Mouse (Mus musculus): ENCODE data around the gene Avpr1b. TPM values are rescaled to one million over a fixed set of nuclear protein-coding genes. Genes with fewer than 3 reads are reported as not detected.

Gene Avpr1b
- polyA plus RNA-seq, 1 experiment from 2014 or later, result not detected

GRCm38 (mm10) chr1:131660266-131660665 lies 61.2 kb downstream of the Avpr1b start:
- no peak overlapping the region for H3K27ac ChIP-seq (replicated peaks in 1 of 2; ENCODE audit: control insufficient read depth in 1 of 2, insufficient read depth in 1 of 2, low read depth in 2 of 2, low read length in 2 of 2)
- 79% methylated on average over 2 of the region's 2 CpGs for WGBS

GRCm38 (mm10) chr1:131660716-131661472 lies 61.9 kb downstream of the Avpr1b start:
- no peaks in the 10 kb centered on the region for H3K36me3 ChIP-seq (ENCODE audit: control insufficient read depth, insufficient read depth, low read length)
- no peak overlapping the region for H3K4me3 ChIP-seq (ENCODE audit: control insufficient read depth in 1 of 2, insufficient read depth in 1 of 2, low read depth in 1 of 2, low read length in 2 of 2)
- H3K27ac ChIP-seq (replicated peaks in 1 of 2; ENCODE audit: control insufficient read depth in 1 of 2, insufficient read depth in 1 of 2, low read depth in 2 of 2, low read length in 2 of 2), result no peak overlapping the region
- 68% methylated on average over 7 of the region's 7 CpGs for WGBS
- no peak overlapping the region for H3K9ac ChIP-seq (ENCODE audit: low read length)
- H3K27me3 ChIP-seq (ENCODE audit: control insufficient read depth, insufficient read depth, low read length), result no peaks in the 10 kb centered on the region
- H3K4me1 ChIP-seq (ENCODE audit: control insufficient read depth in 2 of 2, insufficient read depth in 2 of 2, low read length in 2 of 2), result 0 out of 4 replicates have a peak, but pooled peaks cover 0 to 3% of the 10 kb centered on the region in 2 experiments
- ATAC-seq (ENCODE audit: insufficient number of reproducible peaks, insufficient read depth, low FRiP score, low read depth), result no peak
- no peaks in the 10 kb centered on the region for H3K9me3 ChIP-seq (ENCODE audit: control insufficient read depth, low read length)
- no peak overlapping the region for H3K4me2 ChIP-seq (ENCODE audit: low read length)

More at GRCm38 (mm10) chr1:131660266-131660665, 61.2 kb downstream of the Avpr1b start:
- Histone ChIP-seq H3K9me3 (ENCODE audit: control insufficient read depth, low read length) (no peaks in the 10 kb centered on the region), H3K4me1 (ENCODE audit: control insufficient read depth in 2 of 2, insufficient read depth in 2 of 2, low read length in 2 of 2) (0 out of 4 replicates have a peak, but pooled peaks cover 0 to 3% of the 10 kb centered on the region in 2 experiments), H3K4me3 (ENCODE audit: control insufficient read depth in 1 of 2, insufficient read depth in 1 of 2, low read depth in 1 of 2, low read length in 2 of 2) (no peak overlapping the region), H3K36me3 (ENCODE audit: control insufficient read depth, insufficient read depth, low read length) (no peaks in the 10 kb centered on the region), H3K4me2 (ENCODE audit: low read length) (no peak overlapping the region), H3K27me3 (ENCODE audit: control insufficient read depth, insufficient read depth, low read length) (no peaks in the 10 kb centered on the region), H3K9ac (ENCODE audit: low read length) (no peak overlapping the region)
- no peak for ATAC-seq (ENCODE audit: insufficient number of reproducible peaks, insufficient read depth, low FRiP score, low read depth)

Other genes starting within 250 kb of the Avpr1b start
- 14.9 and 15.7 TPM in 2 replicates for gene Srgap2, start 71.9 kb upstream of the Avpr1b start, polyA plus RNA-seq (2014; fragmentation: Nextera tagmentation; extraction: Ambion mirVana)
- 2.0 and 2.2 TPM in 2 replicates for gene Fam72a, start 71.3 kb upstream of the Avpr1b start, polyA plus RNA-seq (2014; fragmentation: Nextera tagmentation; extraction: Ambion mirVana)
- 0.15 TPM in 1 of 2 replicates, not detected in the other for gene Ctse, start 39.1 kb downstream of the Avpr1b start, polyA plus RNA-seq (2014; fragmentation: Nextera tagmentation; extraction: Ambion mirVana)
- gene Rab7b, start 89.5 kb downstream of the Avpr1b start, polyA plus RNA-seq (2014; fragmentation: Nextera tagmentation; extraction: Ambion mirVana), result 2.0 and 2.3 TPM in 2 replicates
- gene Slc26a9, start 144.8 kb downstream of the Avpr1b start, polyA plus RNA-seq (2014; fragmentation: Nextera tagmentation; extraction: Ambion mirVana), result 0.07 and 0.23 TPM in 2 replicates
- gene Pm20d1, start 198.1 kb downstream of the Avpr1b start, polyA plus RNA-seq (2014; fragmentation: Nextera tagmentation; extraction: Ambion mirVana), result 2.1 and 2.2 TPM in 2 replicates
- 7.4 and 8.2 TPM in 2 replicates for gene Slc41a1, start 228.3 kb downstream of the Avpr1b start, polyA plus RNA-seq (2014; fragmentation: Nextera tagmentation; extraction: Ambion mirVana)

All from heart, embryonic 14.5 days (tissue).